Mouse (Mus musculus): ENCODE data around the gene Zdhhc11.

DNA sequence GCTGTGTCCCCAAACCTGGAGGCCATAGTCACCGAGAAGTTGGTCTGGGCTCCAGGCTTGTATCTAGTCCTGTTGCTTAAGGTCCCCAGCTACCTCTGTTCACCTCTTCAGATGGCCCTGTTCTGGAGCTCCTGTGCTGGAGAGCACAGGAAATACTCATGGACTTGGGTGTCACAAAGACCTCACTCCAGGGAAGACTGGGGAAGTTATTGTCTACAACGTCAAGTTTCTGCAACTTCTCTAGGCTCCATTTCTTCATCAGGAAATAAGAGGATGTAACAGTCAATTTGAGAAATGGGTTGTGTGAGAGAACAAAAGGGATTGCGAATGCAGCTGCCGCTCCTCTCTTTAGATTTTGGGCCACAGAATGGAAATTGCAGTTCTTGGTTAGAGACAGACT, 32.8 kb downstream of the Zdhhc11 start:
- TF ChIP-seq POLR2A (IDR thresholded peaks at IDR 0.05; ENCODE audit: insufficient read depth, low read length) (no peak), CTCF (IDR thresholded peaks at IDR 0.05; ENCODE audit: low read depth, low read length) (no peak), EP300 (IDR thresholded peaks at IDR 0.05; ENCODE audit: insufficient read depth, low read depth, low read length) (no peak)

All from ES-Bruce4 (cell line).